Mouse (Mus musculus) small intestine, adult 2 months (tissue): ENCODE data around the gene Eif2s1.

ENCODE experiments used
- CTCF ChIP-seq: fragments of 200-500 bp; IDR thresholded peaks from 2 replicates; pipeline ENCODE4 v1.5.1; 2012; ENCODE audit warnings: low read depth, mild to moderate bottlenecking, control low read depth, inconsistent platforms, low read length, moderate library complexity, mixed read lengths; ENCODE audit not compliant: insufficient replicate concordance, insufficient read length; ENCODE audit errors: extremely low read depth
- POLR2A ChIP-seq: fragments of 200-500 bp; IDR thresholded peaks from 2 replicates; pipeline ENCODE4 v1.6.1; 2012; ENCODE audit warnings: low read depth, mild to moderate bottlenecking, control low read depth, inconsistent platforms, low read length, moderate library complexity

DNA sequence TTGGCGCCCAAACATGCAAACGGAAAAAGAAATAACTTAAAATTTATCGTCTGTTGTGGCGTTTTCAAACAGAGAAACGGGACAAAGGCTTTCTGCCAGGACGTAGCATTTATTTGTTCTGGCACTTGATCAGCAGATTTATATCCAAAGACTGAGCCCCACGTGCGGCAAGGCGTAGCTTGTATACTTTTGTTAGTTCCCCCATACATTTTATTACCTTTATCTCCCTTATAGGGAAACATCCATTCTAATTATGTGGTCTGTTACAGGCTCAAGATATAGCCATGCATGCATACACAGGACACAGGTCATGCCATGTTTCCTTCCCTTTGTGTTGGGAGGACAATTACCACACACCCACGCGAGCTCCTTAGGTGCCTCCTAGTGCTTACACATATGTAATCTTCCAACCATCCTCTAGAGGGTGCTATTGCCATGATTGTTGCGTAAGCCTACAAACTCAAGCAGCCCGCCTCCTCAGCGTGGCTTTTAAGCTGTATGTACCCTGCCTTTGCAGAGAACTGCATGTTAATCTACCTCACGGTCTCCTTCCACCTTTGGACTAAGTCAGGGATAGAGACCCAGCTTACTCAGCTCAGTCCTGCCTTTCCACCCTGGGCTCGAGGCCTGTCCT lies 57.6 kb downstream of the Eif2s1 start:
- TF ChIP-seq CTCF (peak; percentile 76; the same call in 1 of the 2 replicates), POLR2A (no peak)
